Mouse (Mus musculus) limb, embryonic 14.5 days (tissue): Measurements from ENCODE around the gene Traf3ip2. TPM values are rescaled to one million over a fixed set of nuclear protein-coding genes. Genes with fewer than 3 reads are reported as not detected.

Source experiments
- ATAC-seq: fragments of 200-750 bp; cut with Nextera tagmentation; 2 replicates; pipeline ENCODE4 v1.8.0; 2017; ENCODE audit warnings: low read depth, moderate number of reproducible peaks, moderate TSS enrichment; ENCODE audit not compliant: low FRiP score
- DNase-seq: peaks from one replicate; pipeline ENCODE4 v3.0.0-alpha.2; 2015; ENCODE audit warnings: low spot score
- H3K27ac ChIP-seq: fragments of 300-500 bp; sonication (generic); replicated peaks from 2 replicates; pipeline ENCODE4 v1.5.1; 2014; ENCODE audit warnings: low read depth, mild to moderate bottlenecking, low read length, moderate library complexity, mixed read lengths
- H3K27me3 ChIP-seq: fragments of 300-500 bp; sonication (generic); 2 replicates; pipeline ENCODE4 v1.6.1; 2014; ENCODE audit warnings: low read length, mixed read lengths; ENCODE audit not compliant: control insufficient read depth, insufficient read depth
- H3K36me3 ChIP-seq: fragments of 300-500 bp; sonication (generic); 2 replicates; pipeline ENCODE4 v1.6.1; 2014; ENCODE audit warnings: mild to moderate bottlenecking, low read length, moderate library complexity, mixed read lengths; ENCODE audit not compliant: control insufficient read depth, insufficient read depth
- H3K4me1 ChIP-seq: fragments of 300-500 bp; sonication (generic); 2 replicates; pipeline ENCODE4 v1.6.1; 2014; ENCODE audit warnings: antibody characterized with exemption, low read length, mixed read lengths; ENCODE audit not compliant: control insufficient read depth, insufficient read depth
- H3K4me2 ChIP-seq: fragments of 300-500 bp; sonication (generic); replicated peaks from 2 replicates; pipeline ENCODE4 v1.6.1; 2014; ENCODE audit warnings: low read depth, mild to moderate bottlenecking, low read length, moderate library complexity; ENCODE audit not compliant: severe bottlenecking
- H3K4me3 ChIP-seq: fragments of 300-500 bp; sonication (generic); replicated peaks from 2 replicates; pipeline ENCODE4 v1.5.1; 2014; ENCODE audit warnings: low read length
- H3K9ac ChIP-seq: fragments of 300-500 bp; sonication (generic); 2 replicates; pipeline ENCODE4 v1.6.1; 2014; ENCODE audit warnings: mild to moderate bottlenecking, low read depth, low read length, moderate library complexity; ENCODE audit not compliant: severe bottlenecking
- H3K9me3 ChIP-seq: fragments of 300-500 bp; sonication (generic); 2 replicates; pipeline ENCODE4 v1.6.1; 2016; ENCODE audit warnings: low read length; ENCODE audit not compliant: control insufficient read depth
- POLR2A ChIP-seq: fragments of 200-500 bp; IDR thresholded peaks from 2 replicates; pipeline ENCODE4 v1.8.0; 2012; ENCODE audit warnings: inconsistent platforms, mild to moderate bottlenecking, moderate library complexity, borderline replicate concordance; ENCODE audit not compliant: insufficient read depth, insufficient read length; ENCODE audit errors: extremely low read depth
- WGBS: fragments of 180-500 bp; shearing (Covaris S2); extraction: QIAGEN DNeasy Blood & Tissue Kit; methylation state at CpG from one replicate; pipeline ENCODE4 v1.1.7; 2014; 5-methylcytosine and 5-hydroxymethylcytosine counted together
- polyA plus RNA-seq, 2 experiments: library from polyadenylated mRNA; depleted of rRNA in 1 of 2; stranded (reverse) in 1 of 2; unstranded in 1 of 2; fragments of >200 nt; fragmentation: Nextera tagmentation in 1 of 2; extraction: Ambion mirVana in 1 of 2; gene quantifications; 2 replicates each; pipeline versions ENCODE4 v1.2.1 to v1.2.3; 2012 to 2014

The Traf3ip2 gene
- polyA plus RNA-seq, 2 experiments: 9.0 to 13.3 TPM

GRCm38 (mm10) chr10:39583718-39584117 is 29.0 kb upstream of the Traf3ip2 start:
- no peak overlapping the region for H3K4me2 ChIP-seq
- no peaks in the 10 kb centered on the region for H3K9me3 ChIP-seq
- DNase-seq (no peak), ATAC-seq (no peak)
- TF ChIP-seq POLR2A: no peak
- H3K27ac ChIP-seq: 0 out of 2 replicates have a peak overlapping the region, but pooled peaks have one; percentile 28
- H3K4me1 ChIP-seq: peaks cover 32% of the 10 kb centered on the region
- H3K36me3 ChIP-seq: no peaks in the 10 kb centered on the region
- 55% methylated on average over 12 of the region's 12 CpGs for WGBS
- no peaks in the 10 kb centered on the region for H3K27me3 ChIP-seq
- no peak overlapping the region for H3K9ac ChIP-seq
- H3K4me3 ChIP-seq: no peak overlapping the region

GRCm38 (mm10) chr10:39587290-39587925 is 25.3 kb upstream of the Traf3ip2 start:
- no peak for ATAC-seq
- H3K9ac ChIP-seq: no peak overlapping the region
- TF ChIP-seq POLR2A: no peak
- H3K4me2 ChIP-seq: no peak overlapping the region
- peak; percentile 40 for DNase-seq
- no peak overlapping the region for H3K27ac ChIP-seq
- no peaks in the 10 kb centered on the region for H3K36me3 ChIP-seq
- H3K9me3 ChIP-seq: no peaks in the 10 kb centered on the region
- H3K4me3 ChIP-seq: no peak overlapping the region
- H3K4me1 ChIP-seq: peaks cover 29% of the 10 kb centered on the region
- no peaks in the 10 kb centered on the region for H3K27me3 ChIP-seq
- WGBS: 48% methylated on average over 5 of the region's 5 CpGs

- TF ChIP-seq POLR2A: no peak
- no peak for DNase-seq
- Histone ChIP-seq H3K9me3 (no peaks in the 10 kb centered on the region), H3K4me2 (no peak overlapping the region), H3K36me3 (no peaks in the 10 kb centered on the region), H3K4me3 (no peak overlapping the region), H3K27me3 (no peaks in the 10 kb centered on the region), H3K4me1 (peaks cover 29% of the 10 kb centered on the region), H3K9ac (no peak overlapping the region), H3K27ac (0 out of 2 replicates have a peak overlapping the region, but pooled peaks have one; percentile 10)
- ATAC-seq: no peak
- WGBS: 42% methylated on average over 8 of the region's 8 CpGs
Observed at GRCm38 (mm10) chr10:39587973-39588746, 24.6 kb upstream of the Traf3ip2 start.

GRCm38 (mm10) chr10:39589765-39590546 is 22.8 kb upstream of the Traf3ip2 start:
- no peaks in the 10 kb centered on the region for H3K36me3 ChIP-seq
- H3K27ac ChIP-seq: no peak overlapping the region
- no peaks in the 10 kb centered on the region for H3K27me3 ChIP-seq
- no peak overlapping the region for H3K4me3 ChIP-seq
- H3K4me1 ChIP-seq: peaks cover 21% of the 10 kb centered on the region
- H3K9ac ChIP-seq: no peak overlapping the region
- ATAC-seq (no peak), DNase-seq (no peak)
- no peaks in the 10 kb centered on the region; the same call in 1 of the 2 replicates for H3K9me3 ChIP-seq
- TF ChIP-seq POLR2A: no peak
- no peak overlapping the region for H3K4me2 ChIP-seq
- WGBS: 74% methylated on average over 19 of the region's 19 CpGs

- no peak for ATAC-seq
- Histone ChIP-seq H3K9ac (no peak overlapping the region), H3K27ac (no peak overlapping the region), H3K27me3 (no peaks in the 10 kb centered on the region), H3K36me3 (no peaks in the 10 kb centered on the region), H3K4me3 (no peak overlapping the region), H3K9me3 (no peaks in the 10 kb centered on the region; the same call in 1 of the 2 replicates), H3K4me1 (peaks cover 22% of the 10 kb centered on the region), H3K4me2 (no peak overlapping the region)
- WGBS: 80% methylated on average over 10 of the region's 10 CpGs
- no peak for TF ChIP-seq POLR2A
- no peak for DNase-seq
Observed at GRCm38 (mm10) chr10:39590629-39591028, 22.1 kb upstream of the Traf3ip2 start.
